Mouse (Mus musculus): ENCODE data around the gene Creb5. TPM values are rescaled to one million over a fixed set of nuclear protein-coding genes. Genes with fewer than 3 reads are reported as not detected.
A peak's percentile ranks its signal among the peaks of the same experiment; 100 is the strongest.

Creb5 gene
- total and polyA plus RNA-seq, 2 experiments from 2014 or later: 3.1 to 4.4 TPM

GRCm38 (mm10) chr6:53603695-53604094 is 316.6 kb downstream of the Creb5 start:
- Histone ChIP-seq H3K27me3 (ENCODE audit: insufficient read depth, low read length) (no peaks in the 10 kb centered on the region), H3K9ac (replicated peaks; ENCODE audit: low read length) (no peak overlapping the region), H3K4me3 (ENCODE audit: low read length) (no peak overlapping the region), H3K36me3 (ENCODE audit: insufficient read depth, low read length) (no peaks in the 10 kb centered on the region), H3K4me2 (ENCODE audit: low read depth, low read length) (no peak overlapping the region), H3K9me3 (ENCODE audit: low read length) (no peaks in the 10 kb centered on the region), H3K27ac (no peak overlapping the region), H3K4me1 (ENCODE audit: insufficient read depth, low read length) (no peaks in the 10 kb centered on the region)
- ATAC-seq: no peak
- WGBS: 78% methylated on average over 5 of the region's 5 CpGs
- no peak for TF ChIP-seq CTCF (IDR thresholded peaks at IDR 0.05; ENCODE audit: low read depth)
- DNase-seq (ENCODE audit: low spot score): no peak

DNA sequence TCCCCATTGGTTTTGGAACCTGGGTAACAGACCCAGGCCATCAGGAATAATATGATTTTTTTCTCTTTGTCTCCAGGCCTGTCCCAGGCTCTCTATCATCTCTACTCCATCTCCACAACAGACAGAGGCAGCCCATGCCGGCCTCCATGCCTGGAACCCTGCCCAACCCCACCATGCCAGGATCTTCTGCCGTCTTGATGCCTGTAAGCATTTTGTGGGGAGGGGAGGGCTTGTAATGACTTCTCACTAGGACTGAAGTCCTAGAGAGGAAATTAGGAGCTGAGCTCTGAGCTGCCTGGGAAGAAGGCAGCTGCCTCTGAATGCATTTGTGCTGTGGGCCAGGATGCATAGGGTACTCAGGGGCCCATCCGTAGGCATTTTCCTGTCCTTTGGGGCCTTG is 317.3 kb downstream of the Creb5 start:
- H3K9ac ChIP-seq (replicated peaks; ENCODE audit: low read length): no peak overlapping the region
- H3K9me3 ChIP-seq (ENCODE audit: low read length): no peaks in the 10 kb centered on the region
- H3K4me2 ChIP-seq (ENCODE audit: low read depth, low read length): no peak overlapping the region
- no peak for TF ChIP-seq CTCF (IDR thresholded peaks at IDR 0.05; ENCODE audit: low read depth)
- H3K4me1 ChIP-seq (ENCODE audit: insufficient read depth, low read length): no peaks in the 10 kb centered on the region
- H3K4me3 ChIP-seq (ENCODE audit: low read length): no peak overlapping the region
- ATAC-seq: no peak
- no peaks in the 10 kb centered on the region for H3K27me3 ChIP-seq (ENCODE audit: insufficient read depth, low read length)
- DNase-seq (ENCODE audit: low spot score): no peak
- no peaks in the 10 kb centered on the region for H3K36me3 ChIP-seq (ENCODE audit: insufficient read depth, low read length)
- WGBS: 53% methylated on average over 3 of the region's 3 CpGs
- H3K27ac ChIP-seq: no peak overlapping the region

- no peak overlapping the region for H3K9ac ChIP-seq (replicated peaks; ENCODE audit: low read length)
- H3K36me3 ChIP-seq (ENCODE audit: insufficient read depth, low read length): no peaks in the 10 kb centered on the region
- 89% methylated on average over 2 of the region's 2 CpGs for WGBS
- H3K27ac ChIP-seq: no peak overlapping the region
- no peak for ATAC-seq
- no peak overlapping the region for H3K4me2 ChIP-seq (ENCODE audit: low read depth, low read length)
- TF ChIP-seq CTCF (IDR thresholded peaks at IDR 0.05; ENCODE audit: low read depth): no peak
- H3K4me3 ChIP-seq (ENCODE audit: low read length): no peak overlapping the region
- no peaks in the 10 kb centered on the region for H3K27me3 ChIP-seq (ENCODE audit: insufficient read depth, low read length)
- no peaks in the 10 kb centered on the region for H3K9me3 ChIP-seq (ENCODE audit: low read length)
- H3K4me1 ChIP-seq (ENCODE audit: insufficient read depth, low read length): no peaks in the 10 kb centered on the region
- DNase-seq (ENCODE audit: low spot score): no peak
These were observed 318.1 kb downstream of the Creb5 start for GRCm38 (mm10) chr6:53605184-53605583.

DNA sequence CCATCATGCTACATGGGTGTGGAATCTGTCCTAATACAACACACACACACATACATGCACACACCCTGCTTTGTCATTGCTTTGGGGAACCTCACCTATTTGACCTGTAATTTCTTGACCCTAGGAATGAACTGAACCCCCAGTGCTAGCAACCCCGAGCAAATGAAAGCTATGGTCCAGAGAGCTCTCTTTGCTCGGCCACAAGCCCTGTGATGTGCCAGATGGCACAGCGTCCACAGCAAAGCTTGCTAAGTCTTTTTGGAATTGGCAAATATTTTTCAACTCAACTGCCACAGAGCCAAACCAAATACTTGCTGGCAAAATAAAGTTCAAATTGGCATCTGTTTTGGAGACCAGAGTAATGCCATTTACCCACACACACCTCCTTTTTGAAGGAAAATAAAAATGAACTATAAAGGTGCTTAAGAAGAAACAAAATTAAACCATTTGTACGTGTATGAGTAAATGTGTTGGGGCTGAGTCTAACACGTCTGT is 324.4 kb downstream of the Creb5 start:
- DNase-seq (ENCODE audit: low spot score) (no peak), ATAC-seq (no peak)
- Histone ChIP-seq H3K27ac (no peak overlapping the region), H3K4me2 (ENCODE audit: low read depth, low read length) (no peak overlapping the region), H3K27me3 (ENCODE audit: insufficient read depth, low read length) (no peaks in the 10 kb centered on the region), H3K4me1 (ENCODE audit: insufficient read depth, low read length) (peaks cover 5% of the 10 kb centered on the region), H3K9ac (replicated peaks; ENCODE audit: low read length) (no peak overlapping the region), H3K4me3 (ENCODE audit: low read length) (no peak overlapping the region), H3K36me3 (ENCODE audit: insufficient read depth, low read length) (no peaks in the 10 kb centered on the region), H3K9me3 (ENCODE audit: low read length) (no peaks in the 10 kb centered on the region)
- TF ChIP-seq CTCF (IDR thresholded peaks at IDR 0.05; ENCODE audit: low read depth): no peak
- WGBS: 60% methylated on average over 5 of the region's 5 CpGs

DNA sequence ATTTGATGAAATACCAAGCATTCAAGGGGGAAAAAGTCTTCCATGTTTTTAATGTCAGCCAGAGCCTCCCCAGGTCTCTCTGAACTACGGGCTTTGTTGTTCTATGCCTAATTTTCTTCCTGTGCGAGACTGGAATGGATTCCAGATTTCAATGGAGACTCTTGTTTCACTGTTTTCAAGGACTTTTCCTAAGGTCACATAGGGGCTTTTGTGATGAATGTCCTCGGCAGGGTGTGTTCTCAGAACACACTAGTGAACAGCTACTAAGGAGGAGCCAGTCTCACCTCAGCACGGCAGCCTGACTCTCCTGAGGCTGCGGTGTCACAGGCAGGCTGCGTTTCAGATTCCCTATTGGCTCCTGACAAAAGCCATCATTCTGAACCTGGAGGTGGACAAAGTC is 325.6 kb downstream of the Creb5 start:
- ATAC-seq: no peak
- Histone ChIP-seq H3K9me3 (ENCODE audit: low read length) (no peaks in the 10 kb centered on the region), H3K4me2 (ENCODE audit: low read depth, low read length) (0 out of 2 replicates have a peak overlapping the region, but pooled peaks have one; percentile 13), H3K9ac (replicated peaks; ENCODE audit: low read length) (no peak overlapping the region), H3K4me1 (ENCODE audit: insufficient read depth, low read length) (peaks cover 5% of the 10 kb centered on the region), H3K4me3 (ENCODE audit: low read length) (no peak overlapping the region), H3K27ac (no peak overlapping the region), H3K36me3 (ENCODE audit: insufficient read depth, low read length) (no peaks in the 10 kb centered on the region), H3K27me3 (ENCODE audit: insufficient read depth, low read length) (no peaks in the 10 kb centered on the region)
- WGBS: 46% methylated on average over 6 of the region's 6 CpGs
- no peak for TF ChIP-seq CTCF (IDR thresholded peaks at IDR 0.05; ENCODE audit: low read depth)
- no peak for DNase-seq (ENCODE audit: low spot score)

DNA sequence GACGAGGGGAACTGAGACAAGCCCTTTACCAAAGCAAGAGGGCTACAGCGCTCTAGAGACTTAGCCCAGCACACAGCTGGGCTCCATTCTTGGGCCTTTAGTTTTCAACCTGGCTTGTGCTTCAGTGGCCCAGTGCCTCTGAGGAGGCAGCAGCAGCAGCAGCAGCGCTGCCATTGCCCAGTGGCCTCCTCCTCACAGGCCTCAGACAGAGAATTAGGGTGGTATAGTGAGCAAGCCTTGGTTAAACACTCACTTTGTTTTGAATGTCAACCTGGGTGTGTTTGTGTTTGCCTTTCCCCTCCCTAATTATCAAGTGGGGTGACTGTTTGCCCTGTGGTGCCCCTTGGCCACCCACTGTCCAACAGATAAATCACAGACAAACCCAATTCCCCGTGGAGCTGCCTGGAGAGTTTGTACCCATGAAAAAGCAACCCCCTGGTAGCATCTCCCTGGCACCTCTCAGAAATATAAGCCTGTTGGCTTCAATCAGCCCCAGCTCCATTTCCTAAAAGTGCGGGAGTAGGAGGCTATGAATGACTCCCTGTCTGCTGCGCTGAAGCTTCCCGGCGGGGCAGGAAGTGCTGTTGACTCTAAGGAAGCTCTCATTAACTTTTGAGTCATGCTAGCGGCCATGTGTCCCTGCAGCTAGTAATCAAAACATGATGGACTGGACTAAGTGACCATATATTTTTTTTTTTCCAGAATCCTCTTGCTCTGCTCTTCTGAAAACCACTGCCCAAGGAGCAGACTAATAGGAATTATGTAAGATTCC is 328.6 kb downstream of the Creb5 start:
- Histone ChIP-seq H3K4me3 (ENCODE audit: low read length) (no peak overlapping the region), H3K27me3 (ENCODE audit: insufficient read depth, low read length) (no peaks in the 10 kb centered on the region), H3K9ac (replicated peaks; ENCODE audit: low read length) (no peak overlapping the region), H3K4me2 (ENCODE audit: low read depth, low read length) (no peak overlapping the region), H3K27ac (no peak overlapping the region), H3K4me1 (ENCODE audit: insufficient read depth, low read length) (peaks cover 5% of the 10 kb centered on the region), H3K9me3 (ENCODE audit: low read length) (no peaks in the 10 kb centered on the region), H3K36me3 (ENCODE audit: insufficient read depth, low read length) (no peaks in the 10 kb centered on the region)
- no peak for TF ChIP-seq CTCF (IDR thresholded peaks at IDR 0.05; ENCODE audit: low read depth)
- WGBS: 66% methylated on average over 9 of the region's 9 CpGs
- ATAC-seq: no peak
- no peak for DNase-seq (ENCODE audit: low spot score)

GRCm38 (mm10) chr6:53618164-53618563 is 331.1 kb downstream of the Creb5 start:
- no peak overlapping the region for H3K27ac ChIP-seq
- no peaks in the 10 kb centered on the region for H3K4me1 ChIP-seq (ENCODE audit: insufficient read depth, low read length)
- H3K27me3 ChIP-seq (ENCODE audit: insufficient read depth, low read length): no peaks in the 10 kb centered on the region
- H3K9me3 ChIP-seq (ENCODE audit: low read length): no peaks in the 10 kb centered on the region
- H3K4me2 ChIP-seq (ENCODE audit: low read depth, low read length): no peak overlapping the region
- 70% methylated on average over 8 of the region's 8 CpGs for WGBS
- H3K4me3 ChIP-seq (ENCODE audit: low read length): no peak overlapping the region
- no peaks in the 10 kb centered on the region for H3K36me3 ChIP-seq (ENCODE audit: insufficient read depth, low read length)
- no peak for TF ChIP-seq CTCF (IDR thresholded peaks at IDR 0.05; ENCODE audit: low read depth)
- ATAC-seq (no peak), DNase-seq (ENCODE audit: low spot score) (no peak)
- no peak overlapping the region for H3K9ac ChIP-seq (replicated peaks; ENCODE audit: low read length)

Measured in hindbrain, postnatal 0 days (tissue).